Mouse (Mus musculus) embryonic facial prominence, embryonic 12.5 days (tissue): ENCODE measurements around the gene Acss3. TPM values are rescaled to one million over a fixed set of nuclear protein-coding genes. Genes with fewer than 3 reads are reported as not detected.

Source experiments
- ATAC-seq: fragments of 200-750 bp; cut with Nextera tagmentation; 2 replicates; pipeline ENCODE4 v1.8.0; 2017; ENCODE audit not compliant: insufficient number of reproducible peaks, insufficient read depth, low FRiP score, low TSS enrichment
- H3K27ac ChIP-seq: fragments of 300-500 bp; sonication (generic); 2 replicates; pipeline ENCODE4 v1.5.1; 2016; ENCODE audit warnings: mild to moderate bottlenecking
- H3K27me3 ChIP-seq: fragments of 300-500 bp; sonication (generic); 2 replicates; pipeline ENCODE4 v1.6.1; 2016; ENCODE audit warnings: mild to moderate bottlenecking, moderate library complexity
- H3K36me3 ChIP-seq: fragments of 300-500 bp; sonication (generic); 2 replicates; pipeline ENCODE4 v1.6.1; 2016; ENCODE audit warnings: mild to moderate bottlenecking
- H3K4me1 ChIP-seq: fragments of 300-500 bp; sonication (generic); 2 replicates; pipeline ENCODE4 v1.6.1; 2016
- H3K4me2 ChIP-seq: fragments of 300-500 bp; sonication (generic); replicated peaks from 2 replicates; pipeline ENCODE4 v1.6.1; 2016; ENCODE audit warnings: mild to moderate bottlenecking, moderate library complexity
- H3K4me3 ChIP-seq: fragments of 300-500 bp; sonication (generic); 2 replicates; pipeline ENCODE4 v1.5.1; 2016; ENCODE audit warnings: mild to moderate bottlenecking
- H3K9ac ChIP-seq: fragments of 300-500 bp; sonication (generic); 2 replicates; pipeline ENCODE4 v1.6.1; 2016; ENCODE audit warnings: mild to moderate bottlenecking, moderate library complexity
- H3K9me3 ChIP-seq: fragments of 300-500 bp; sonication (generic); 2 replicates; pipeline ENCODE4 v1.6.1; 2016; ENCODE audit warnings: mild to moderate bottlenecking, moderate library complexity
- WGBS: fragments of 180-500 bp; shearing (Covaris S2); methylation state at CpG from one replicate; pipeline ENCODE4 v1.1.7; 2016; 5-methylcytosine and 5-hydroxymethylcytosine counted together
- polyA plus RNA-seq: library from polyadenylated mRNA; unstranded; fragments of >200 nt; fragmentation: Nextera tagmentation; extraction: Ambion mirVana; gene quantifications from 2 replicates; pipeline ENCODE4 v1.2.1, GENCODE M21; 2016

Gene Acss3
- polyA plus RNA-seq, 1 experiment from 2014 or later: 7.4 TPM

- no peak overlapping the region for H3K9ac ChIP-seq
- no peaks in the 10 kb centered on the region for H3K4me1 ChIP-seq
- no peak overlapping the region for H3K4me3 ChIP-seq
- no peak overlapping the region for H3K27ac ChIP-seq
- no peaks in the 10 kb centered on the region for H3K36me3 ChIP-seq
- H3K27me3 ChIP-seq: no peaks in the 10 kb centered on the region
- no peak for ATAC-seq
- H3K9me3 ChIP-seq: no peaks in the 10 kb centered on the region
- 46% methylated on average over 1 of the region's 1 CpGs for WGBS
- H3K4me2 ChIP-seq: no peak overlapping the region
These were observed 8.3 kb downstream of the Acss3 start for GRCm38 (mm10) chr10:107115121-107115520.

- 54% methylated on average over 3 of the region's 3 CpGs for WGBS
- H3K9ac ChIP-seq: no peak overlapping the region
- ATAC-seq: no peak
- H3K27ac ChIP-seq: no peak overlapping the region
- H3K4me3 ChIP-seq: no peak overlapping the region
- no peaks in the 10 kb centered on the region for H3K4me1 ChIP-seq
- no peaks in the 10 kb centered on the region for H3K36me3 ChIP-seq
- H3K27me3 ChIP-seq: no peaks in the 10 kb centered on the region
- H3K4me2 ChIP-seq: no peak overlapping the region
- H3K9me3 ChIP-seq: no peaks in the 10 kb centered on the region
These were observed 29.0 kb downstream of the Acss3 start for GRCm38 (mm10) chr10:107094452-107094851.

GRCm38 (mm10) chr10:107053846-107054624, 69.4 kb downstream of the Acss3 start:
- no peak for ATAC-seq
- H3K4me3 ChIP-seq: no peak overlapping the region
- H3K4me2 ChIP-seq: no peak overlapping the region
- H3K36me3 ChIP-seq: no peaks in the 10 kb centered on the region
- no peaks in the 10 kb centered on the region for H3K4me1 ChIP-seq
- H3K27me3 ChIP-seq: no peaks in the 10 kb centered on the region
- H3K9me3 ChIP-seq: no peaks in the 10 kb centered on the region
- no peak overlapping the region for H3K9ac ChIP-seq
- no peak overlapping the region for H3K27ac ChIP-seq
- WGBS: 72% methylated on average over 4 of the region's 4 CpGs

GRCm38 (mm10) chr10:107050489-107050888, 73.0 kb downstream of the Acss3 start:
- H3K27ac ChIP-seq: no peak overlapping the region
- no peak overlapping the region for H3K4me2 ChIP-seq
- 81% methylated on average over 2 of the region's 2 CpGs for WGBS
- H3K9me3 ChIP-seq: no peaks in the 10 kb centered on the region
- H3K9ac ChIP-seq: no peak overlapping the region
- no peaks in the 10 kb centered on the region for H3K4me1 ChIP-seq
- no peak overlapping the region for H3K4me3 ChIP-seq
- no peaks in the 10 kb centered on the region for H3K36me3 ChIP-seq
- H3K27me3 ChIP-seq: no peaks in the 10 kb centered on the region
- no peak for ATAC-seq

GRCm38 (mm10) chr10:107042656-107043055, 80.8 kb downstream of the Acss3 start:
- Histone ChIP-seq H3K9ac (no peak overlapping the region), H3K27me3 (no peaks in the 10 kb centered on the region), H3K27ac (no peak overlapping the region), H3K4me3 (no peak overlapping the region), H3K9me3 (no peaks in the 10 kb centered on the region), H3K36me3 (no peaks in the 10 kb centered on the region), H3K4me2 (no peak overlapping the region), H3K4me1 (no peaks in the 10 kb centered on the region)
- 96% methylated on average over 1 of the region's 1 CpGs for WGBS
- no peak for ATAC-seq

GRCm38 (mm10) chr10:107040837-107041236, 82.6 kb downstream of the Acss3 start:
- no peaks in the 10 kb centered on the region for H3K27me3 ChIP-seq
- no peak overlapping the region for H3K9ac ChIP-seq
- H3K9me3 ChIP-seq: no peaks in the 10 kb centered on the region
- no peaks in the 10 kb centered on the region for H3K4me1 ChIP-seq
- H3K4me3 ChIP-seq: no peak overlapping the region
- no peaks in the 10 kb centered on the region for H3K36me3 ChIP-seq
- no peak overlapping the region for H3K4me2 ChIP-seq
- ATAC-seq: no peak
- 94% methylated on average over 2 of the region's 2 CpGs for WGBS
- no peak overlapping the region for H3K27ac ChIP-seq

GRCm38 (mm10) chr10:107040378-107040777, 83.1 kb downstream of the Acss3 start:
- Histone ChIP-seq H3K4me3 (no peak overlapping the region), H3K4me2 (no peak overlapping the region), H3K27me3 (no peaks in the 10 kb centered on the region), H3K9ac (no peak overlapping the region), H3K4me1 (no peaks in the 10 kb centered on the region), H3K27ac (no peak overlapping the region), H3K9me3 (no peaks in the 10 kb centered on the region), H3K36me3 (no peaks in the 10 kb centered on the region)
- ATAC-seq: no peak
- WGBS: 73% methylated on average over 6 of the region's 6 CpGs

- Histone ChIP-seq H3K27ac (no peak overlapping the region), H3K4me2 (no peak overlapping the region), H3K4me3 (no peak overlapping the region), H3K9ac (no peak overlapping the region), H3K9me3 (no peaks in the 10 kb centered on the region), H3K36me3 (no peaks in the 10 kb centered on the region), H3K27me3 (no peaks in the 10 kb centered on the region), H3K4me1 (no peaks in the 10 kb centered on the region)
- WGBS: 88% methylated on average over 4 of the region's 4 CpGs
- ATAC-seq: no peak
These were observed 84.3 kb downstream of the Acss3 start for GRCm38 (mm10) chr10:107039211-107039610.

- WGBS: 80% methylated on average over 4 of the region's 4 CpGs
These were observed 99.2 kb downstream of the Acss3 start for GRCm38 (mm10) chr10:107024254-107024653.

GRCm38 (mm10) chr10:107021118-107021517, 102.3 kb downstream of the Acss3 start:
- Histone ChIP-seq H3K27ac (no peak overlapping the region), H3K9ac (no peak overlapping the region), H3K4me2 (no peak overlapping the region)

More at GRCm38 (mm10) chr10:107024254-107024653, 99.2 kb downstream of the Acss3 start:
- Histone ChIP-seq H3K4me3 (no peak overlapping the region), H3K9me3 (no peaks in the 10 kb centered on the region), H3K27me3 (no peaks in the 10 kb centered on the region), H3K4me1 (no peaks in the 10 kb centered on the region), H3K4me2 (no peak overlapping the region), H3K9ac (no peak overlapping the region), H3K36me3 (no peaks in the 10 kb centered on the region), H3K27ac (no peak overlapping the region)
- no peak for ATAC-seq

GRCm38 (mm10) chr10:107011142-107011541, 112.3 kb downstream of the Acss3 start:
- Histone ChIP-seq H3K9me3 (no peaks in the 10 kb centered on the region), H3K9ac (no peak overlapping the region), H3K4me2 (no peak overlapping the region), H3K27me3 (no peaks in the 10 kb centered on the region), H3K4me1 (no peaks in the 10 kb centered on the region), H3K36me3 (no peaks in the 10 kb centered on the region), H3K4me3 (no peak overlapping the region), H3K27ac (no peak overlapping the region)
- ATAC-seq: no peak
- WGBS: 65% methylated on average over 2 of the region's 2 CpGs

More at GRCm38 (mm10) chr10:107021118-107021517, 102.3 kb downstream of the Acss3 start:
- no peaks in the 10 kb centered on the region for H3K9me3 ChIP-seq
- H3K36me3 ChIP-seq: no peaks in the 10 kb centered on the region
- H3K4me1 ChIP-seq: no peaks in the 10 kb centered on the region
- ATAC-seq: no peak
- no peak overlapping the region for H3K4me3 ChIP-seq
- H3K27me3 ChIP-seq: no peaks in the 10 kb centered on the region
- WGBS: 74% methylated on average over 5 of the region's 5 CpGs

GRCm38 (mm10) chr10:106998052-106998625, 125.3 kb downstream of the Acss3 start:
- Histone ChIP-seq H3K36me3 (no peaks in the 10 kb centered on the region), H3K9me3 (no peaks in the 10 kb centered on the region), H3K27ac (no peak overlapping the region), H3K4me2 (no peak overlapping the region), H3K4me3 (no peak overlapping the region), H3K4me1 (no peaks in the 10 kb centered on the region), H3K27me3 (no peaks in the 10 kb centered on the region), H3K9ac (no peak overlapping the region)
- ATAC-seq: no peak
- 82% methylated on average over 2 of the region's 2 CpGs for WGBS
